Mouse (Mus musculus) heart, adult 2 months (tissue): Measurements from ENCODE around the gene Egln3. TPM values are rescaled to one million over a fixed set of nuclear protein-coding genes. Genes with fewer than 3 reads are reported as not detected.

Experiments used
- DNase-seq, 2 experiments: peaks; one replicate each; pipeline ENCODE4 v3.0.0; 2021
- H3K27ac ChIP-seq: fragments of 200-600 bp; 2 replicates; pipeline ENCODE4 v1.8.1; 2022
- H3K27me3 ChIP-seq: fragments of 200-500 bp; 2 replicates; pipeline ENCODE4 v1.6.1; 2012; ENCODE audit warnings: mild to moderate bottlenecking, low read length, inconsistent platforms, mixed read lengths; ENCODE audit not compliant: control insufficient read depth, insufficient read depth
- H3K36me3 ChIP-seq: fragments of 200-500 bp; 2 replicates; pipeline ENCODE4 v1.6.1; 2012; ENCODE audit warnings: low read length, inconsistent platforms; ENCODE audit not compliant: control insufficient read depth, insufficient read depth
- H3K4me1 ChIP-seq: fragments of 200-500 bp; 2 replicates; pipeline ENCODE4 v1.6.1; 2011; ENCODE audit warnings: low read length; ENCODE audit not compliant: control insufficient read depth, insufficient read depth
- H3K4me3 ChIP-seq: fragments of 200-600 bp; 2 replicates; pipeline ENCODE4 v1.8.1; 2022
- H3K79me2 ChIP-seq: fragments of 200-500 bp; replicated peaks from 2 replicates; pipeline ENCODE4 v1.6.1; 2012; ENCODE audit warnings: mild to moderate bottlenecking, inconsistent platforms, low read length, moderate library complexity, mixed read lengths; ENCODE audit not compliant: control insufficient read depth, insufficient read depth
- H3K9ac ChIP-seq: fragments of 200-500 bp; 2 replicates; pipeline ENCODE4 v1.6.1; 2012; ENCODE audit warnings: low read depth, mild to moderate bottlenecking, control low read depth, inconsistent platforms, low read length, mixed read lengths
- CTCF ChIP-seq: fragments of 200-600 bp; IDR thresholded peaks from 2 replicates; pipeline ENCODE4 v1.8.1; 2022; ENCODE audit warnings: antibody characterized with exemption, mild to moderate bottlenecking, moderate library complexity
- EP300 ChIP-seq: fragments of 200-500 bp; IDR thresholded peaks from 2 replicates; pipeline ENCODE4 v1.6.1; 2011; ENCODE audit warnings: low read depth, low read length, control low read depth; ENCODE audit not compliant: insufficient read depth
- POLR2A ChIP-seq: fragments of 200-500 bp; IDR thresholded peaks from 2 replicates; pipeline ENCODE4 v1.6.1; 2011; ENCODE audit warnings: mild to moderate bottlenecking, low read depth, low read length, control low read depth; ENCODE audit not compliant: insufficient read depth
- WGBS: fragments of 180-500 bp; shearing (Covaris S2); methylation state at CpG from one replicate; pipeline ENCODE4 v1.1.7; 2018; 5-methylcytosine and 5-hydroxymethylcytosine counted together
- intact Hi-C: fragments of 180-260 bp; cut with DNase I; formaldehyde crosslinking; loops from one replicate; pipeline ENCODE4 v1.15.1; 2025
- polyA plus RNA-seq: library from polyadenylated mRNA; depleted of rRNA; stranded (reverse); fragments of >200 nt; gene quantifications from 2 replicates; pipeline ENCODE4 v1.2.3, GENCODE M21; 2012
- total RNA-seq, 2 experiments: library from RNA; stranded (reverse); gene quantifications; 2 replicates each; pipeline ENCODE4 v1.2.3; 2021

Egln3 gene
- total and polyA plus RNA-seq, 3 experiments, result 27.8 to 94.5 (median 76.3) TPM

GRCm38 (mm10) chr12:54233794-54234193 is 30.1 kb upstream of the Egln3 start:
- no peaks in the 10 kb centered on the region for H3K79me2 ChIP-seq

GRCm38 (mm10) chr12:54232996-54233603 is 29.4 kb upstream of the Egln3 start:
- no peak for TF ChIP-seq EP300
- TF ChIP-seq POLR2A, result no peak
- no peak for TF ChIP-seq CTCF
- H3K4me1 ChIP-seq, result no peaks in the 10 kb centered on the region
- no peaks in the 10 kb centered on the region for H3K36me3 ChIP-seq
- H3K4me3 ChIP-seq, result no peak overlapping the region
- H3K27me3 ChIP-seq, result no peaks in the 10 kb centered on the region
- H3K27ac ChIP-seq, result no peak overlapping the region
- DNase-seq, result no peak
- no peaks in the 10 kb centered on the region for H3K79me2 ChIP-seq
- 68% methylated on average over 7 of the region's 7 CpGs for WGBS
- H3K9ac ChIP-seq, result no peak overlapping the region
- intact Hi-C loops, result no loop called here

More at GRCm38 (mm10) chr12:54233794-54234193, 30.1 kb upstream of the Egln3 start:
- Histone ChIP-seq H3K27ac (no peak overlapping the region), H3K36me3 (no peaks in the 10 kb centered on the region), H3K4me3 (no peak overlapping the region), H3K4me1 (no peaks in the 10 kb centered on the region), H3K27me3 (no peaks in the 10 kb centered on the region), H3K9ac (no peak overlapping the region)
- 93% methylated on average over 6 of the region's 6 CpGs for WGBS
- intact Hi-C loops, result no loop called here
- DNase-seq, result no peak
- TF ChIP-seq POLR2A (no peak), EP300 (no peak), CTCF (no peak)

DNA sequence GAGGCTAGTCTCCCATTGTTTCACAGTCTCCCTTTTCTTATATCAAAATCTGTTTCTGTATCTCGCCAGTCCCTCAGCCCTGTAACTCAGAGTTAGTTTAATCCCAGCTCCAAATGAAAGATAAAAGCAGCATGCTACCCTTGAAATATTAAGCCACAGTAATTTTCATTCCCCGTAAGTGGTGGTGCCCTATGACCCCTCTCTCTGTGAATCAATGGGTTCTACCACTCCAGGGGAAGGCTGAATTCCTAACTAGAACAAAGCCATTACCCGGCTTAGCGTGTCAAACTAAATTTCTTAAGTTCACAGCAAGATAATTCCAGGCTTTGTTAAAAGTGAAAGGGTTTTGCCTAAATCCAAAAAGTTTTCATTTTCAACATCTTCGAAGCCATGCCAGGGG is 28.8 kb upstream of the Egln3 start:
- Histone ChIP-seq H3K36me3 (no peaks in the 10 kb centered on the region), H3K79me2 (no peaks in the 10 kb centered on the region), H3K4me1 (no peaks in the 10 kb centered on the region), H3K4me3 (no peak overlapping the region), H3K9ac (no peak overlapping the region), H3K27me3 (no peaks in the 10 kb centered on the region), H3K27ac (no peak overlapping the region)
- intact Hi-C loops, result no loop called here
- DNase-seq, result no peak
- WGBS, result 91% methylated on average over 5 of the region's 5 CpGs
- TF ChIP-seq EP300, result no peak
- TF ChIP-seq POLR2A, result no peak
- no peak for TF ChIP-seq CTCF

DNA sequence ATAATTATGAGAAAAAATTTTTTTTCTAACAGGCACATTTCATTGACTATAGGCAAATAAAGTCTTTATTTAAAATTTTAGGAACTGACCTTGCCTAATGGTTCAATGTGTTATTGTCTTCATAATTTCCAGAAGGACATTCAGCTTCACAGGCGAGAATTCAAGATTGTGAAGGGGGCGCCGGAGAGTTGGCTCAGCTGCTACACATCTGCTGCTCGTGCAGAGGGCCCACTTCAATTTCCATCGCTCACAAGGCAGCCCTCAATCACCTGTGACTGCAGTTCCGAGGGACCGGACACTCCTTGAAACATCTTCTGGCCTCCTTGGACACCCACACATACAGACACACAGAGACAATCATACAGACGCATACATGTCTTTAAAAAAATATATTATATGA is 23.9 kb upstream of the Egln3 start:
- H3K4me1 ChIP-seq, result no peaks in the 10 kb centered on the region
- TF ChIP-seq EP300, result no peak
- TF ChIP-seq POLR2A, result no peak
- no peak for TF ChIP-seq CTCF
- intact Hi-C loops, result no loop called here

DNA sequence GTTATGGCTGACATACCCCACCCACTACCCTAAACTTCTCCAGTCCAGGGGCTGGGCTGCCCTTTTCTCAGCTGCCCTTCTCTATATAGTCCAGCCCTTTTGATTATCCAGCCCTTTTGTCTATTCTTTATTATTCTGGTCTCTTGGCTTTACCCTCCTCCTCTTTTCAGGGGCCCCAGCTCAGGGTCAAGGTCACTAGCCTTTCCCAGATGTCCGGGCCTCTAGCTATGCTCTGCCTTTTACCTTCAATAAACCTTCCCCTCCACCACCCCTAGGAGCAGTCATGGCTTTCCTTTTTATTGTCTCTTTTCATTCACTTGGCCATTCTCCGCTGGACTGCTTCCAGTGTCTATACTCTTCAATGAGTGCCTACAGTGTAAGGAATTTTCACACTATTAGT is 22.7 kb upstream of the Egln3 start:
- Histone ChIP-seq H3K4me3 (no peak overlapping the region), H3K27me3 (no peaks in the 10 kb centered on the region), H3K27ac (no peak overlapping the region), H3K36me3 (no peaks in the 10 kb centered on the region), H3K79me2 (no peaks in the 10 kb centered on the region), H3K9ac (no peak overlapping the region), H3K4me1 (no peaks in the 10 kb centered on the region)
- DNase-seq, result no peak
- intact Hi-C loops, result no loop called here
- 85% methylated on average over 2 of the region's 2 CpGs for WGBS
- TF ChIP-seq CTCF, result no peak
- no peak for TF ChIP-seq EP300
- TF ChIP-seq POLR2A, result no peak

More for the DNA sequence above, 23.9 kb upstream of the Egln3 start:
- Histone ChIP-seq H3K79me2 (no peaks in the 10 kb centered on the region), H3K9ac (no peak overlapping the region), H3K27me3 (no peaks in the 10 kb centered on the region), H3K36me3 (no peaks in the 10 kb centered on the region), H3K4me3 (no peak overlapping the region), H3K27ac (no peak overlapping the region)
- WGBS, result 76% methylated on average over 8 of the region's 8 CpGs
- no peak for DNase-seq

- WGBS, result 84% methylated on average over 4 of the region's 4 CpGs
- Histone ChIP-seq H3K9ac (no peak overlapping the region), H3K27me3 (no peaks in the 10 kb centered on the region), H3K79me2 (no peaks in the 10 kb centered on the region), H3K4me3 (no peak overlapping the region), H3K4me1 (no peaks in the 10 kb centered on the region), H3K27ac (no peak overlapping the region), H3K36me3 (no peaks in the 10 kb centered on the region)
- intact Hi-C loops, result no loop called here
- no peak for TF ChIP-seq CTCF
- no peak for TF ChIP-seq EP300
- no peak for TF ChIP-seq POLR2A
- no peak for DNase-seq
These were observed 21.9 kb upstream of the Egln3 start for GRCm38 (mm10) chr12:54225610-54226009.
